Mouse (Mus musculus) kidney, embryonic 15.5 days (tissue): ENCODE measurements at regions not wholly inside any gene's neighbourhood (a gene's known extent, or its start where the extent isn't known, plus 50 kb on each side); places are given as distances from the start of the nearest gene placed in this dataset.

Experiments
- ATAC-seq: fragments of 200-750 bp; cut with Nextera tagmentation; replicated peaks from 2 replicates; pipeline ENCODE4 v1.8.0; 2017; ENCODE audit warnings: moderate TSS enrichment; ENCODE audit not compliant: low FRiP score
- H3K27ac ChIP-seq: fragments of 300-500 bp; sonication (generic); 2 replicates; pipeline ENCODE4 v1.5.1; 2015; ENCODE audit warnings: mild to moderate bottlenecking, inconsistent platforms
- H3K27me3 ChIP-seq: fragments of 300-500 bp; sonication (generic); 2 replicates; pipeline ENCODE4 v1.6.1; 2015; ENCODE audit warnings: inconsistent platforms
- H3K36me3 ChIP-seq: fragments of 300-500 bp; sonication (generic); 2 replicates; pipeline ENCODE4 v1.6.1; 2015; ENCODE audit warnings: inconsistent platforms
- H3K4me1 ChIP-seq: fragments of 300-500 bp; sonication (generic); 2 replicates; pipeline ENCODE4 v1.6.1; 2015; ENCODE audit warnings: inconsistent platforms
- H3K4me2 ChIP-seq: fragments of 300-500 bp; sonication (generic); 2 replicates; pipeline ENCODE4 v1.6.1; 2015; ENCODE audit warnings: moderate library complexity, mild to moderate bottlenecking, inconsistent platforms
- H3K4me3 ChIP-seq: fragments of 300-500 bp; sonication (generic); replicated peaks from 2 replicates; pipeline ENCODE4 v1.5.1; 2015; ENCODE audit warnings: mild to moderate bottlenecking, inconsistent platforms
- H3K9ac ChIP-seq: fragments of 300-500 bp; sonication (generic); 2 replicates; pipeline ENCODE4 v1.6.1; 2015; ENCODE audit warnings: mild to moderate bottlenecking, inconsistent platforms
- H3K9me3 ChIP-seq: fragments of 300-500 bp; sonication (generic); replicated peaks from 2 replicates; pipeline ENCODE4 v1.6.1; 2016; ENCODE audit warnings: inconsistent platforms
- WGBS: fragments of 180-500 bp; shearing (Covaris S2); methylation state at CpG from one replicate; pipeline ENCODE4 v1.1.7; 2015; ENCODE audit warnings: mixed read lengths; 5-methylcytosine and 5-hydroxymethylcytosine counted together

DNA sequence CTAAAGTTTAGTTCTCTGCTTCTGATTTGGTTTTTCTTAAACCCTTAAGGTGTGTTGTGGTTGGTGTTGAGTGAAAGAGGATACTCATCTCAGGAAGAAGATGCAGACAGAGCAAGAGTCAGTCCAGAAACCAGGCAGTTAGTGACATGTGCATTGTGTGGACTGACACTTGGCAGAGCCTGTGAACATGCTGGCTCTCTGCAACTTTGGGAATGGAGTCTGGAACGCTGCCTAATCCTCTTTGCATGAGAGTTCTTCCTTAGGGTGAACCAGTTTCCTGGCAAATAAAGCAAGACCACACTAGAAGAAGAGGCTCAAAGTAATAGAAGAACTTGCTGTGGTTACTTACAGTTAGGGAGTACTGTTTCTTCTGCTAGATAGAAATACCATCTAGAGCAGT lies 441.7 kb downstream of the Ipmk start:
- ATAC-seq: no peak
- no peak overlapping the region for H3K27ac ChIP-seq
- H3K27me3 ChIP-seq: no peaks in the 10 kb centered on the region
- no peaks in the 10 kb centered on the region for H3K9me3 ChIP-seq
- WGBS: 81% methylated on average over 1 of the region's 1 CpGs
- H3K9ac ChIP-seq: no peak overlapping the region
- H3K4me1 ChIP-seq: no peaks in the 10 kb centered on the region
- no peaks in the 10 kb centered on the region for H3K36me3 ChIP-seq
- H3K4me3 ChIP-seq: no peak overlapping the region
- no peak overlapping the region for H3K4me2 ChIP-seq

DNA sequence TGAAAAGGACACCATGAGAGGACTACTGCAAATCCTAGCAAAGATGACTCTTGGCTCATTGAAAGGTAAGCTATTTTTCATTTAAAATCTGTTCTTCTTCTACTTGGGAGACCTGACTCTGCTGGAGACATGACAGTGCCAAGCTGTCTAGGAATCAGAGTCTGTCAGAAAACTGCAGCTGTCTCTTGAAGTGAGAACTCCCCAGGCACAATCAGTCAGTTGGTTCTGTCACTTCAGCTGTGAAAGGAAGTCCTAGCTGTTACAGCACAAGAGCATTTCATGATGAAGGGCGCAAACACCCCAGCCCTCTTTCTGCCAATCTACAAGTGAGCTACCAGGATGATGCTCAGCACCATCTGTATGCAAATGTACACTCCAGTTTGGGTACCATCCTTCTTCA lies 442.4 kb downstream of the Ipmk start:
- Histone ChIP-seq H3K36me3 (no peaks in the 10 kb centered on the region), H3K9me3 (no peaks in the 10 kb centered on the region), H3K27me3 (no peaks in the 10 kb centered on the region), H3K27ac (no peak overlapping the region), H3K4me2 (no peak overlapping the region), H3K9ac (no peak overlapping the region), H3K4me1 (no peaks in the 10 kb centered on the region), H3K4me3 (no peak overlapping the region)
- WGBS: 91% methylated on average over 1 of the region's 1 CpGs
- no peak for ATAC-seq

DNA sequence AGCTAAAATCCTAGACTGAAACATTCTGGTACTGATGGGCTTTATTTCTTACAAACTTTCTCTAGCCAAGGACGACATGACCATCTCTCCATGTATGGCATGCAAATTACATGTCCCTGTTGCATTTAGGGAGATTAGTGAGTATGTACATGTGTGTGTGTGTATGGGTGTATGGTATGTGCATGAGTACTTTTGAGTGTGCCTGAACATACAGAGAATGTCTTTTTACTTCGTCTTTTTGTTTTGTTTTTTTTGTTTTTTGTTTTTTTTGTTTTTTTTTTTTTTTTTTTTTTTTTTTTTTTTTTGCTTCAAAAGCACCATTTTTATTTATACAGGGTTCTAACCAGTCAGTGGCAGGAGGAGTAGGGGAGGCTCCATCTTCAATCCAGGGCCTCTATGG lies 451.1 kb downstream of the Ipmk start:
- WGBS: 75% methylated on average over 2 of the region's 2 CpGs
- ATAC-seq: no peak
- Histone ChIP-seq H3K4me2 (no peak overlapping the region), H3K4me3 (no peak overlapping the region), H3K9me3 (no peaks in the 10 kb centered on the region), H3K9ac (no peak overlapping the region), H3K4me1 (no peaks in the 10 kb centered on the region), H3K27ac (no peak overlapping the region), H3K36me3 (no peaks in the 10 kb centered on the region), H3K27me3 (no peaks in the 10 kb centered on the region)

DNA sequence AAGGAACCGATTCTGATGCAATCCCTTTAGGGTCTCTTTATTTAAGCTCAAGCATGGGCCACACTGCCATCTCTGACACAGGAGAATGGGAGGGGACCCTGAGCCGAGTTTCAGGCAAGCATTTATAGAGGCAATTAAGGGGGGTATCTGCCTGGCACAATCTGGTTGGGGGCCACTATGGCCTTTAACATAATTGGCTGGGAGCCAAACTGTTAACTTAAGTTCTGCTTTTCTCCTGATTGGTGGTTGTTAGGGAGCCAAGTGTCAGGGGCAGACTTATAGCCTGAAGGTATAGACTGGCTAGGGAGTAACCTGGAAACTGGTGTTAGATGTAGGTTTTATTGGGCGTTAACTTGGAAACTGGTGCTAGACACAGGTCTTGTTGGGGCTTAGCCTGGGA lies 454.9 kb downstream of the Ipmk start:
- no peak for ATAC-seq
- 57% methylated on average over 3 of the region's 3 CpGs for WGBS
- H3K4me1 ChIP-seq: no peaks in the 10 kb centered on the region

DNA sequence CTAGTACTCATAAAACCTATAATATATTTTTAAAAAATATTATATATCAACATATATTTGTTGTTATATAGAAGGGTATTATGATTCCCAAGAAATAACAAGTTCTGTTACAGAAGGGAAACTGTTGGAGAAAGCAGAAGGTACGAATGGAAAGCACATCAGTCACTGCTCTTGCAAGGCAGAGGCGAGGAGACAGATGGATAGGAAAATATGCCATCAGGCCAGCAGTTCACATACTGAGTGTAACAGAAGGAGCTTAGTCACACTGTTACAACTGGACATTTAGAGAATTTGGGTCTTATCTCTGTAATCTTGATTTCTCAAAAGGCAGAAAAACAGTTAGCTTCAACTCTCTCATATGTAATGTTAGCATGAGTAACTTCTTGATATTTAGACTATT lies 485.1 kb downstream of the Ipmk start:
- Histone ChIP-seq H3K4me1 (no peaks in the 10 kb centered on the region), H3K4me2 (no peak overlapping the region), H3K27me3 (no peaks in the 10 kb centered on the region), H3K36me3 (no peaks in the 10 kb centered on the region), H3K4me3 (no peak overlapping the region), H3K27ac (no peak overlapping the region), H3K9me3 (no peaks in the 10 kb centered on the region), H3K9ac (no peak overlapping the region)
- ATAC-seq: no peak
- 70% methylated on average over 2 of the region's 2 CpGs for WGBS

More for the DNA sequence above, 454.9 kb downstream of the Ipmk start:
- Histone ChIP-seq H3K36me3 (no peaks in the 10 kb centered on the region), H3K4me3 (no peak overlapping the region), H3K9ac (no peak overlapping the region), H3K27me3 (no peaks in the 10 kb centered on the region), H3K27ac (no peak overlapping the region), H3K4me2 (no peak overlapping the region), H3K9me3 (no peaks in the 10 kb centered on the region)

DNA sequence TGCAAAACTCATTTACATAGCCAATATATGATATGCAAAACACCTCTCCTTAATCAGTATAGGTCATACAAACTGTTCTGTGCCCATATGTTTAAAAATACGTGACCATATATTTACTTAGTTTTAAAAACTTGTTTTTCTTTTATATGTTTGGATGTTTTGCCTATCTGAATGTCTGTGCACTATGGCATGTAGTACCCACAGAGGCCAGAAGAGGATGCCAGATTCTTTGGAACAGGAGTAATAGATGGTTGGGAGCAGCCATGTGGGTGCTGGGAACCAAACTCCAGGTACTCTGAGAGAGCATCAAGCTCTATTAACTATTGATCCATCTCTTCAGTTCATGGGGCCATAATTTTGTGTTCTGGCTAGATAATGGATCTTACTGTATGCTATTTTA lies 487.5 kb downstream of the Ipmk start:
- Histone ChIP-seq H3K27ac (no peak overlapping the region), H3K4me3 (no peak overlapping the region), H3K4me1 (no peaks in the 10 kb centered on the region), H3K9me3 (no peaks in the 10 kb centered on the region), H3K4me2 (no peak overlapping the region), H3K9ac (no peak overlapping the region), H3K27me3 (no peaks in the 10 kb centered on the region), H3K36me3 (no peaks in the 10 kb centered on the region)
- ATAC-seq: no peak
- WGBS: 80% methylated on average over 1 of the region's 1 CpGs

DNA sequence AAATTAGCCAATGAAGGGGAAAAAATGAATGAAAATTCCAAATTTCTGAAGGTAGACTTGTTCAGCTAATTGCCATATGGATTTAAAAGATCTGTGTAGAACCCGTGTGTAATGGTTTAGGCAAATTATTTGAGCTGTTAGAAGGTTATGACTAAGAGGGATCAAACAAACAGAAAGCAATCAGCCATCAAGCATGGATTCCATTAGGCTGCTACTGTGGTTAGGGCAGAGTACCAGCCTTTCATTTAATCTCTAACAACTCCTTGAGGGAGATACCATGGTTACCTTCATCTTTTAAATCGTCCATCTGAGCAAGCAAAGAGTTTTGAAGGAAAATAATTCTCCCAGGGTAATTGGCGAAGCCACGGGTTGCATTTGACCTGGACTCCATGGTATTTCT lies 509.5 kb downstream of the Ipmk start:
- no peaks in the 10 kb centered on the region for H3K27me3 ChIP-seq
- no peaks in the 10 kb centered on the region for H3K9me3 ChIP-seq
- no peak overlapping the region for H3K4me2 ChIP-seq
- no peak overlapping the region for H3K27ac ChIP-seq
- no peaks in the 10 kb centered on the region for H3K4me1 ChIP-seq
- no peaks in the 10 kb centered on the region for H3K36me3 ChIP-seq
- H3K4me3 ChIP-seq: no peak overlapping the region
- H3K9ac ChIP-seq: no peak overlapping the region
- WGBS: 86% methylated on average over 4 of the region's 4 CpGs
- ATAC-seq: no peak

DNA sequence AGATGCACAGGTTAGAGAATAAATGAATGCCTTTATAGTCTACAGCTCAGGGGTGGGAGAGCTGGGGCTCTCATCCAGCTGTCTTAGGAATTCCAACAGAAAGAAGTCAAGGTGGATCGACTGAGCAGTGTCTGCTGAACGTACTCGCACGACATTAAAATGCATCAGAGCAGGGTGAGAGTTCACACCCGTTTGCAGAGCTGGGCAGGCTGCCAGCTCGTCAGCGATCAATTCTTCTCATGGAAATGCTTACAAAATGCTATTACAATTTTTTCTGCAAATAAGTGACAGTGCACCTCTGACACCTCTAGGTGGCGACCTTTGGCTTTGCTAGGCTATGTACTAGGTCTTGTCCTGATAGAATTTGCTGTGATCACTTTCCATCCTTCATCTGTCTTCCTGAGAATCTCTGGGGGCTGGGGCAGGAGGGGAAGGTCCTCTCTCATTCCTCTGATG lies 510.0 kb downstream of the Ipmk start:
- ATAC-seq: no peak
- Histone ChIP-seq H3K27me3 (no peaks in the 10 kb centered on the region), H3K27ac (no peak overlapping the region), H3K9me3 (no peaks in the 10 kb centered on the region), H3K4me3 (no peak overlapping the region), H3K4me2 (no peak overlapping the region), H3K4me1 (no peaks in the 10 kb centered on the region), H3K9ac (no peak overlapping the region), H3K36me3 (no peaks in the 10 kb centered on the region)
- 43% methylated on average over 8 of the region's 8 CpGs for WGBS

DNA sequence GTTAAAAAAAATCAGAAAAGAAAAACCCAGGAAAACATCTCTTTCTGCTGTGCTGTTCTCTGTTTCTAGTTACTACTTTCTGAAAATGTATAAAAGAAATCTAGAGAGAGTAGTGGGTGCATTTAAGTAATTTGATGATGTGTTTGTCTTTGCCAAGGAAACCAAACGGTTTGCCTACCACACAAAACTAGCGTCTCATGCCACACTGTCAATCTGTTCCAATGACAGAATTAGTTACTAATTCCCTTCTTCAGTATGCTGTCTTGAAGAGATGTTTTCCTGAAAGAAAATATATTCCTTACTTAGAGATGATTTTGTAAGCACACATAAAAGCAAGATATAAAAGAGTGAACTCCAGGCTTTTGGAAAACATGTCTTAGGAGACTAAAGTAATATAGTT lies 546.2 kb downstream of the Ipmk start:
- no peaks in the 10 kb centered on the region for H3K36me3 ChIP-seq
- H3K27ac ChIP-seq: no peak overlapping the region
- H3K27me3 ChIP-seq: no peaks in the 10 kb centered on the region
- 68% methylated on average over 2 of the region's 2 CpGs for WGBS
- H3K9me3 ChIP-seq: no peaks in the 10 kb centered on the region
- H3K4me3 ChIP-seq: no peak overlapping the region
- no peak for ATAC-seq
- H3K4me1 ChIP-seq: no peaks in the 10 kb centered on the region
- H3K9ac ChIP-seq: no peak overlapping the region
- no peak overlapping the region for H3K4me2 ChIP-seq

DNA sequence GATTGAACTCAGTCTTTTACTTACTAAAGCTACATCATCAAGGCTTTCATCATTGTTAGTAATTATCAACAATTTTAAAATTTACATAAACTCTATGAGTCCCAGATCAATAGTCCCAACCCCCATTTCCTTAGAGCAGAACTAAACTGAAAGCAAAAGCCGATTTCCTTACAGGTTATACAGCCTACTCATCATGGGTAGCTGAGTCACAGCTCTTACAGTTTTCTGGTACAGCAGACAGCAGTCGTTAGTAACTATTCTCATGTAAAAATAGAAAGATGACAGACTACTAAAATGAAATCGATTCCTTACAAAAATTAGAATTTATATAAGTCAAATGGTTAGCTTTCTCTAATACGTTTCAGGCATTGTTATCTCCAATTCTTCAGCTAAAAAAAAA lies 557.5 kb downstream of the Ipmk start:
- no peak for ATAC-seq
- no peaks in the 10 kb centered on the region for H3K9me3 ChIP-seq
- no peaks in the 10 kb centered on the region for H3K27me3 ChIP-seq
- no peaks in the 10 kb centered on the region for H3K36me3 ChIP-seq
- no peak overlapping the region for H3K27ac ChIP-seq
- no peaks in the 10 kb centered on the region for H3K4me1 ChIP-seq
- H3K4me2 ChIP-seq: no peak overlapping the region
- WGBS: 75% methylated on average over 4 of the region's 4 CpGs
- no peak overlapping the region for H3K9ac ChIP-seq
- no peak overlapping the region for H3K4me3 ChIP-seq
